ENCODE assay signal across 7 mouse cellular contexts in the genomic region with DNA sequence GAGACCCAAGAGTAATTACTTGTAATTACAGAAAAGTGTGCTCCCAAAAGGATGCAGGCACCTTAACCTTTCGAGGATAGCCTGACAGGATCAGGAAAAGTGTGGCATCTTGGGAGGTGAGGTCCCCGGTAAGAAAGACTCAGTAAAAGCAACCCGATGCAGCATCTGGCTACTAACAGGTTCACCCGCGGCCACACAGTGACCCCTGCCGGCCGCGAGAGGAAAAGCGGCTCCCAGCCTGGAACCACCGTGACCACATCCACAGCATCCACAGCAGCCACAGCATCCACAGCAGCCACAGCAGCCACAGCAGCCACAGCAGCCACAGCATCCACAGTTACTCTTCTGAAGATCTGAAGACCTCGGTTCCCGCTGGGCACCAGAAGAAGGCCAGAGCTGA. TPM values are rescaled to one million over a fixed set of nuclear protein-coding genes. Genes with fewer than 3 reads are reported as not detected.
DNase-seq lines count a peak whose midpoint lies in the region; ATAC-seq and TF ChIP-seq lines count a peak whose summit lies in the region.

No protein-coding gene starts in this region.

- 3% methylated on average over 12 of the region's 12 CpGs for WGBS in liver, adult 2 months

- H3K27me3 ChIP-seq in MEL (ENCODE audit: control insufficient read depth in 1 of 2, insufficient read depth in 2 of 2, low read length in 2 of 2), result peaks cover 7 to 9% of the 10 kb centered on the region in 2 experiments
- H3K27me3 ChIP-seq in liver, adult 2 months (ENCODE audit: control insufficient read depth, insufficient read depth, low read length), result peaks cover 3% of the 10 kb centered on the region; the same call in 1 of the 2 replicates

- peak; percentile 84 for TF ChIP-seq RAD21 in MEL (IDR thresholded peaks at IDR 0.05; ENCODE audit: low read depth, low read length)

- ATAC-seq in granulocyte monocyte progenitor cell, adult 5-6 weeks (replicated peaks; ENCODE audit: poor library complexity, severe bottlenecking), result peak; percentile 76

- intact Hi-C loops in left cerebral cortex, adult 2 months (cut with DNase I), result loop anchor here (1.0 to 2.0 kb wide), 2 partner anchors 90 to 142 kb away; no protein-coding TSS in a partner anchor

- H3K9me3 ChIP-seq in MEL (replicated peaks; ENCODE audit: insufficient read depth, low read length), result no peaks in the 10 kb centered on the region

- TF ChIP-seq EP300 in MEL (IDR thresholded peaks at IDR 0.05; ENCODE audit: low read depth in 1 of 2, low read length in 2 of 2), result no peak

- no peaks in the 10 kb centered on the region for H3K4me1 ChIP-seq in MEL (ENCODE audit: control insufficient read depth in 1 of 2, insufficient read depth in 2 of 2, low read length in 2 of 2)
- no peaks in the 10 kb centered on the region for H3K4me1 ChIP-seq in liver, adult 2 months (ENCODE audit: control insufficient read depth, insufficient read depth, low read length)

- no peak for TF ChIP-seq POLR2A in MEL (IDR thresholded peaks at IDR 0.05; ENCODE audit: control insufficient read depth in 1 of 2, insufficient read depth in 1 of 2, low read depth in 1 of 2, low read length in 2 of 2, poor library complexity in 1 of 2)
- no peak for TF ChIP-seq POLR2A in liver, adult 2 months (IDR thresholded peaks at IDR 0.05; ENCODE audit: extremely low read depth, insufficient read depth, low read length)

- H3K79me2 ChIP-seq in MEL (ENCODE audit: control insufficient read depth, insufficient read depth, low read length, poor library complexity), result no peaks in the 10 kb centered on the region
- no peaks in the 10 kb centered on the region for H3K79me2 ChIP-seq in liver, adult 2 months (ENCODE audit: control insufficient read depth, insufficient read depth, low read length)

- peak; percentile 20 to 42 for DNase-seq in left cerebral cortex, adult 2 months (ENCODE audit: extremely low spot score in 1 of 2, low spot score in 2 of 2)
- DNase-seq in left cerebral cortex, adult 11 months (ENCODE audit: low spot score), result no peak
- peak; percentile 68 for DNase-seq in MEL (ENCODE audit: low read depth, low spot score)
- DNase-seq in brain, adult 2 months (ENCODE audit: low read depth, low spot score), result peak; percentile 21
- no peak for DNase-seq in liver, adult 2 months (ENCODE audit: extremely low read depth, low read depth, low spot score)
- DNase-seq in right cerebral cortex, postnatal 10 days (ENCODE audit: low spot score in 2 of 2), result peak; percentile 25 to 37

- TF ChIP-seq CTCF in left cerebral cortex, adult 2 months (IDR thresholded peaks at IDR 0.05), result peak; percentile 81
- peak; percentile 60 to 97 (median 84) for TF ChIP-seq CTCF in MEL (IDR thresholded peaks at IDR 0.05 in 2 of 3, conservative IDR thresholded peaks at IDR 0.05 in 1 of 3; ENCODE audit: control insufficient read depth in 1 of 3, insufficient read depth in 1 of 3, low read depth in 2 of 3, low read length in 3 of 3, poor library complexity in 1 of 3, severe bottlenecking in 1 of 3)
- TF ChIP-seq CTCF in liver, adult 2 months (IDR thresholded peaks at IDR 0.05; ENCODE audit: low read depth, low read length), result peak; percentile 87

- H3K9ac ChIP-seq in MEL (ENCODE audit: control insufficient read depth, low read depth, low read length, poor library complexity, severe bottlenecking), result no peak overlapping the region
- no peak overlapping the region for H3K9ac ChIP-seq in liver, adult 2 months (ENCODE audit: low read depth, low read length)

- no peaks in the 10 kb centered on the region for H3K36me3 ChIP-seq in MEL (ENCODE audit: control insufficient read depth in 1 of 2, insufficient read depth in 2 of 2, low read length in 2 of 2)
- H3K36me3 ChIP-seq in liver, adult 2 months (ENCODE audit: control insufficient read depth, insufficient read depth, low read length), result no peaks in the 10 kb centered on the region

- no peak overlapping the region for H3K4me3 ChIP-seq in left cerebral cortex, adult 2 months
- H3K4me3 ChIP-seq in MEL (ENCODE audit: control insufficient read depth in 1 of 2, insufficient read depth in 1 of 2, low read depth in 2 of 2, low read length in 2 of 2), result no peak overlapping the region
- H3K4me3 ChIP-seq in liver, adult 2 months (ENCODE audit: insufficient read depth, low read depth, low read length), result no peak overlapping the region

- H3K27ac ChIP-seq in left cerebral cortex, adult 2 months, result no peak overlapping the region
- no peak overlapping the region for H3K27ac ChIP-seq in MEL (ENCODE audit: control insufficient read depth, low read depth, low read length)
- H3K27ac ChIP-seq in liver, adult 2 months (replicated peaks; ENCODE audit: insufficient read depth, low read depth, low read length), result no peak overlapping the region

TF ChIP-seq in MEL, 35 proteins besides CTCF, POLR2A, EP300 and RAD21:
- TF ChIP-seq NELFE (IDR thresholded peaks at IDR 0.05; ENCODE audit: low read depth, low read length), result no peak
- no peak for TF ChIP-seq CHD1 (IDR thresholded peaks at IDR 0.05; ENCODE audit: low read depth, low read length)
- TF ChIP-seq MAX (IDR thresholded peaks at IDR 0.05; ENCODE audit: low read length), result no peak
- TF ChIP-seq TBP (IDR thresholded peaks at IDR 0.05; ENCODE audit: low read depth, low read length), result no peak
- TF ChIP-seq JUND (IDR thresholded peaks at IDR 0.05; ENCODE audit: low read depth, low read length), result no peak
- TF ChIP-seq BHLHE40 (IDR thresholded peaks at IDR 0.05; ENCODE audit: borderline replicate concordance, low read depth, low read length), result no peak
- peak; percentile 87 for TF ChIP-seq SMC3 (IDR thresholded peaks at IDR 0.05; ENCODE audit: low read depth, low read length)
- TF ChIP-seq ETS1 (IDR thresholded peaks at IDR 0.05; ENCODE audit: low read depth, low read length), result no peak
- no peak for TF ChIP-seq ZNF384 (IDR thresholded peaks at IDR 0.05; ENCODE audit: low read depth, low read length)
- TF ChIP-seq POLR2AphosphoS2 (IDR thresholded peaks at IDR 0.05; ENCODE audit: low read length), result no peak
- TF ChIP-seq ZC3H11A (IDR thresholded peaks at IDR 0.05; ENCODE audit: low read depth, low read length), result peak; percentile 83

RNA-seq across cellular contexts. Expression of a gene that starts 36.4 kb away (rescaled TPM):
- total RNA-seq in left cerebral cortex, adult 2 months (2021), result not detected
- not detected in 2 replicates for total RNA-seq in MEL (2012; rRNA removed)
- not detected for polyA plus RNA-seq in MEL (2012; ENCODE audit: insufficient read depth in 1 of 2, insufficient read length in 2 of 2, low read depth in 1 of 2, low replicate concordance in 2 of 2, missing spikeins in 1 of 2)
- not detected in 2 replicates for total RNA-seq in granulocyte monocyte progenitor cell, adult 5-6 weeks (2014; fragmentation: Nextera tagmentation)
- not detected in 2 replicates for total RNA-seq in granulocyte monocyte progenitor cell, adult 5-6 weeks (2017)
- total RNA-seq in liver, adult 2 months (2014; rRNA removed), result 0.07 TPM in 1 of 2 replicates, not detected in the other
- not detected in 2 replicates for polyA plus RNA-seq in liver, adult 2 months (2012; rRNA removed)

RNA-seq across cellular contexts. Expression of a gene that starts 40.8 kb away (rescaled TPM):
- not detected for total RNA-seq in left cerebral cortex, adult 2 months (2021)
- 12.1 and 13.8 TPM in 2 replicates for total RNA-seq in MEL (2012; rRNA removed)
- 10 to 100 TPM in 1 of 2 experiments, not detected in 1; 16.7 TPM for polyA plus RNA-seq in MEL (2012; ENCODE audit: insufficient read depth in 1 of 2, insufficient read length in 2 of 2, low read depth in 1 of 2, low replicate concordance in 2 of 2, missing spikeins in 1 of 2)
- total RNA-seq in granulocyte monocyte progenitor cell, adult 5-6 weeks (2014; fragmentation: Nextera tagmentation), result not detected in 2 replicates
- total RNA-seq in granulocyte monocyte progenitor cell, adult 5-6 weeks (2017), result not detected in 2 replicates
- total RNA-seq in liver, adult 2 months (2014; rRNA removed), result not detected in 2 replicates
- 0.05 TPM in 1 of 2 replicates, not detected in the other for polyA plus RNA-seq in liver, adult 2 months (2012; rRNA removed)

RNA-seq across cellular contexts. Expression of a gene that starts 46.8 kb away (rescaled TPM):
- not detected for total RNA-seq in left cerebral cortex, adult 2 months (2021)
- not detected in 2 replicates for total RNA-seq in MEL (2012; rRNA removed)
- not detected for polyA plus RNA-seq in MEL (2012; ENCODE audit: insufficient read depth in 1 of 2, insufficient read length in 2 of 2, low read depth in 1 of 2, low replicate concordance in 2 of 2, missing spikeins in 1 of 2)
- not detected in 2 replicates for total RNA-seq in granulocyte monocyte progenitor cell, adult 5-6 weeks (2014; fragmentation: Nextera tagmentation)
- total RNA-seq in granulocyte monocyte progenitor cell, adult 5-6 weeks (2017), result not detected in 2 replicates
- not detected in 2 replicates for total RNA-seq in liver, adult 2 months (2014; rRNA removed)
- 0.04 TPM in 1 of 2 replicates, not detected in the other for polyA plus RNA-seq in liver, adult 2 months (2012; rRNA removed)

RNA-seq across cellular contexts. Expression of a gene that starts 51.5 kb away (rescaled TPM):
- total RNA-seq in left cerebral cortex, adult 2 months (2021), result not detected
- total RNA-seq in MEL (2012; rRNA removed), result not detected in 2 replicates
- not detected for polyA plus RNA-seq in MEL (2012; ENCODE audit: insufficient read depth in 1 of 2, insufficient read length in 2 of 2, low read depth in 1 of 2, low replicate concordance in 2 of 2, missing spikeins in 1 of 2)
- total RNA-seq in granulocyte monocyte progenitor cell, adult 5-6 weeks (2014; fragmentation: Nextera tagmentation), result not detected in 2 replicates
- total RNA-seq in granulocyte monocyte progenitor cell, adult 5-6 weeks (2017), result not detected in 2 replicates
- total RNA-seq in liver, adult 2 months (2014; rRNA removed), result 0.09 and 0.54 TPM in 2 replicates
- polyA plus RNA-seq in liver, adult 2 months (2012; rRNA removed), result 0.06 and 0.17 TPM in 2 replicates

RNA-seq across cellular contexts. Expression of a gene that starts 57.4 kb away (rescaled TPM):
- total RNA-seq in left cerebral cortex, adult 2 months (2021), result not detected
- not detected in 2 replicates for total RNA-seq in MEL (2012; rRNA removed)
- not detected for polyA plus RNA-seq in MEL (2012; ENCODE audit: insufficient read depth in 1 of 2, insufficient read length in 2 of 2, low read depth in 1 of 2, low replicate concordance in 2 of 2, missing spikeins in 1 of 2)
- total RNA-seq in granulocyte monocyte progenitor cell, adult 5-6 weeks (2014; fragmentation: Nextera tagmentation), result not detected in 2 replicates
- not detected in 2 replicates for total RNA-seq in granulocyte monocyte progenitor cell, adult 5-6 weeks (2017)
- total RNA-seq in liver, adult 2 months (2014; rRNA removed), result 0.07 TPM in 1 of 2 replicates, not detected in the other
- 0.15 and 0.30 TPM in 2 replicates for polyA plus RNA-seq in liver, adult 2 months (2012; rRNA removed)

Comparison
In these comparisons a context has a peak if more than half of its experiments do, and no peak if none do; other contexts are left out.
1. DNase-seq: peak in left cerebral cortex, adult 2 months (2 of 2), MEL (single experiment), brain, adult 2 months (single experiment) and right cerebral cortex, postnatal 10 days (2 of 2); none in left cerebral cortex, adult 11 months (single experiment) and liver, adult 2 months (single experiment).
2. RNA of a gene that starts 40.8 kb away (total RNA-seq): 12.1 to 13.8 TPM in MEL; not detected in left cerebral cortex, adult 2 months, not detected in granulocyte monocyte progenitor cell, adult 5-6 weeks and not detected in liver, adult 2 months; every median in the first group is over 10 times any median in the second.
3. Peak in every context shown above with its lines, with median percentiles within 50 percentile points of each other: CTCF ChIP-seq.